Mouse (Mus musculus) embryonic facial prominence, embryonic 11.5 days (tissue): ENCODE data around the gene Gas1. TPM values are rescaled to one million over a fixed set of nuclear protein-coding genes. Genes with fewer than 3 reads are reported as not detected.

Source experiments
- ATAC-seq: fragments of 200-750 bp; cut with Nextera tagmentation; replicated peaks from 2 replicates; pipeline ENCODE4 v1.8.0; 2017; ENCODE audit warnings: low read depth; ENCODE audit not compliant: insufficient number of reproducible peaks, low FRiP score, low TSS enrichment
- DNase-seq: peaks from one replicate; pipeline ENCODE4 v3.0.0-alpha.2; 2015; ENCODE audit warnings: low spot score
- H3K27ac ChIP-seq: fragments of 300-500 bp; sonication (generic); replicated peaks from 2 replicates; pipeline ENCODE4 v1.5.1; 2014; ENCODE audit warnings: mild to moderate bottlenecking, low read depth, low read length, control low read depth
- H3K27me3 ChIP-seq: fragments of 300-500 bp; sonication (generic); 2 replicates; pipeline ENCODE4 v1.6.1; 2014; ENCODE audit warnings: mild to moderate bottlenecking, low read length, moderate library complexity, mixed read lengths; ENCODE audit not compliant: control insufficient read depth, insufficient read depth
- H3K36me3 ChIP-seq: fragments of 300-500 bp; sonication (generic); replicated peaks from 2 replicates; pipeline ENCODE4 v1.6.1; 2014; ENCODE audit warnings: low read depth, mild to moderate bottlenecking, low read length, moderate library complexity, mixed read lengths; ENCODE audit not compliant: control insufficient read depth, insufficient read depth
- H3K4me1 ChIP-seq: fragments of 300-500 bp; sonication (generic); 2 replicates; pipeline ENCODE4 v1.6.1; 2014; ENCODE audit warnings: low read length, mixed read lengths; ENCODE audit not compliant: control insufficient read depth, insufficient read depth
- H3K4me2 ChIP-seq: fragments of 300-500 bp; sonication (generic); 2 replicates; pipeline ENCODE4 v1.6.1; 2014; ENCODE audit warnings: low read depth, mild to moderate bottlenecking, control low read depth, low read length, moderate library complexity
- H3K4me3 ChIP-seq: fragments of 300-500 bp; sonication (generic); 2 replicates; pipeline ENCODE4 v1.5.1; 2014; ENCODE audit warnings: low read depth, low read length, control low read depth
- H3K9ac ChIP-seq: fragments of 300-500 bp; sonication (generic); replicated peaks from 2 replicates; pipeline ENCODE4 v1.6.1; 2014; ENCODE audit warnings: mild to moderate bottlenecking, control low read depth, low read length
- H3K9me3 ChIP-seq: fragments of 300-500 bp; sonication (generic); replicated peaks from 2 replicates; pipeline ENCODE4 v1.6.1; 2016; ENCODE audit warnings: mild to moderate bottlenecking, low read length, inconsistent platforms, mixed read lengths; ENCODE audit not compliant: control insufficient read depth
- WGBS: fragments of 180-500 bp; shearing (Covaris S2); extraction: QIAGEN DNeasy Blood & Tissue Kit; methylation state at CpG from one replicate; pipeline ENCODE4 v1.1.7; 2014; 5-methylcytosine and 5-hydroxymethylcytosine counted together
- polyA plus RNA-seq: library from polyadenylated mRNA; unstranded; fragments of >200 nt; fragmentation: Nextera tagmentation; extraction: Ambion mirVana; gene quantifications from 2 replicates; pipeline ENCODE4 v1.2.1, GENCODE M21; 2014

The Gas1 gene
- polyA plus RNA-seq, 1 experiment from 2014 or later, result 157 TPM

- WGBS, result 59% methylated on average over 2 of the region's 2 CpGs
- no peaks in the 10 kb centered on the region for H3K27me3 ChIP-seq
- no peak overlapping the region for H3K4me3 ChIP-seq
- H3K36me3 ChIP-seq, result no peaks in the 10 kb centered on the region
- peak; percentile 71 for ATAC-seq
- peaks cover 7% of the 10 kb centered on the region; the same call in 1 of the 2 replicates for H3K4me1 ChIP-seq
- H3K27ac ChIP-seq, result peak overlapping the region; percentile 74
- no peak for DNase-seq
- no peaks in the 10 kb centered on the region for H3K9me3 ChIP-seq
- no peak overlapping the region for H3K4me2 ChIP-seq
- H3K9ac ChIP-seq, result no peak overlapping the region; the same call in 1 of the 2 replicates
Measured at GRCm38 (mm10) chr13:60147857-60148181, 29.3 kb downstream of the Gas1 start.

- 2% methylated on average over 21 of the region's 21 CpGs for WGBS
- no peaks in the 10 kb centered on the region for H3K36me3 ChIP-seq
- DNase-seq (peak; percentile 81), ATAC-seq (peak; percentile 63)
- peak overlapping the region; percentile 19 for H3K4me2 ChIP-seq
- peak overlapping the region; percentile 74 for H3K27ac ChIP-seq
- H3K27me3 ChIP-seq, result no peaks in the 10 kb centered on the region
- H3K9ac ChIP-seq, result peak overlapping the region; percentile 47
- H3K9me3 ChIP-seq, result no peaks in the 10 kb centered on the region
- peaks cover 7% of the 10 kb centered on the region; the same call in 1 of the 2 replicates for H3K4me1 ChIP-seq
- peak overlapping the region; percentile 9 for H3K4me3 ChIP-seq
Measured at GRCm38 (mm10) chr13:60146994-60147856, 29.9 kb downstream of the Gas1 start.

- H3K9ac ChIP-seq, result no peak overlapping the region
- WGBS, result 43% methylated on average over 3 of the region's 3 CpGs
- peaks cover 7% of the 10 kb centered on the region; the same call in 1 of the 2 replicates for H3K4me1 ChIP-seq
- DNase-seq, result no peak
- no peak overlapping the region for H3K4me3 ChIP-seq
- H3K4me2 ChIP-seq, result no peak overlapping the region
- H3K36me3 ChIP-seq, result no peaks in the 10 kb centered on the region
- no peaks in the 10 kb centered on the region for H3K9me3 ChIP-seq
- no peak for ATAC-seq
- H3K27me3 ChIP-seq, result no peaks in the 10 kb centered on the region
- H3K27ac ChIP-seq, result 0 out of 2 replicates have a peak overlapping the region, but pooled peaks have one; percentile 74
Measured at GRCm38 (mm10) chr13:60146231-60146630, 30.9 kb downstream of the Gas1 start.

- Histone ChIP-seq H3K36me3 (no peaks in the 10 kb centered on the region), H3K9ac (no peak overlapping the region), H3K4me1 (no peaks in the 10 kb centered on the region), H3K27ac (no peak overlapping the region), H3K27me3 (no peaks in the 10 kb centered on the region), H3K4me2 (no peak overlapping the region), H3K4me3 (no peak overlapping the region), H3K9me3 (no peaks in the 10 kb centered on the region)
- WGBS, result 96% methylated on average over 4 of the region's 4 CpGs
- no peak for ATAC-seq
- no peak for DNase-seq
Measured at GRCm38 (mm10) chr13:60136962-60137361, 40.2 kb downstream of the Gas1 start.

- no peaks in the 10 kb centered on the region for H3K4me1 ChIP-seq
- H3K27ac ChIP-seq, result no peak overlapping the region
- no peak overlapping the region for H3K4me3 ChIP-seq
- no peak overlapping the region for H3K4me2 ChIP-seq
- WGBS, result 92% methylated on average over 5 of the region's 5 CpGs
- H3K9ac ChIP-seq, result no peak overlapping the region
- no peaks in the 10 kb centered on the region for H3K36me3 ChIP-seq
- H3K9me3 ChIP-seq, result no peaks in the 10 kb centered on the region
- ATAC-seq (no peak), DNase-seq (no peak)
- H3K27me3 ChIP-seq, result no peaks in the 10 kb centered on the region
Measured at GRCm38 (mm10) chr13:60134439-60134799, 42.7 kb downstream of the Gas1 start.

- 38% methylated on average over 10 of the region's 10 CpGs for WGBS
- Histone ChIP-seq H3K9ac (no peak overlapping the region), H3K9me3 (no peaks in the 10 kb centered on the region), H3K4me1 (no peaks in the 10 kb centered on the region), H3K36me3 (no peaks in the 10 kb centered on the region), H3K27me3 (no peaks in the 10 kb centered on the region), H3K27ac (no peak overlapping the region), H3K4me3 (no peak overlapping the region), H3K4me2 (no peak overlapping the region)
- no peak for DNase-seq
- ATAC-seq, result 0 out of 2 replicates have a peak, but pooled peaks have one; percentile 34
Measured at GRCm38 (mm10) chr13:60133716-60134438, 43.3 kb downstream of the Gas1 start.

- Histone ChIP-seq H3K27ac (no peak overlapping the region), H3K9ac (no peak overlapping the region), H3K9me3 (no peaks in the 10 kb centered on the region), H3K4me1 (no peaks in the 10 kb centered on the region), H3K4me2 (no peak overlapping the region), H3K27me3 (no peaks in the 10 kb centered on the region), H3K4me3 (no peak overlapping the region), H3K36me3 (no peaks in the 10 kb centered on the region)
- no peak for ATAC-seq
- WGBS, result 56% methylated on average over 13 of the region's 13 CpGs
- no peak for DNase-seq
Measured at GRCm38 (mm10) chr13:60131771-60132170, 45.4 kb downstream of the Gas1 start.

- Histone ChIP-seq H3K36me3 (no peaks in the 10 kb centered on the region), H3K27me3 (no peaks in the 10 kb centered on the region), H3K9me3 (no peaks in the 10 kb centered on the region), H3K4me3 (no peak overlapping the region), H3K9ac (no peak overlapping the region), H3K4me1 (no peaks in the 10 kb centered on the region), H3K27ac (no peak overlapping the region), H3K4me2 (no peak overlapping the region)
- no peak for ATAC-seq
- no peak for DNase-seq
- WGBS, result 76% methylated on average over 9 of the region's 9 CpGs
Measured at GRCm38 (mm10) chr13:60129541-60129940, 47.6 kb downstream of the Gas1 start.
